Mouse (Mus musculus) midbrain, embryonic 11.5 days (tissue): ENCODE data around the gene Gm13277. TPM values are rescaled to one million over a fixed set of nuclear protein-coding genes. Genes with fewer than 3 reads are reported as not detected.
"Not testable (repeated sequence)": the region's sequence is repeated elsewhere in the genome, so short reads cannot be mapped to it uniquely, and the experiment has no call there.

ENCODE experiments used
- ATAC-seq: fragments of 200-750 bp; cut with Nextera tagmentation; 2 replicates; pipeline ENCODE4 v1.8.0; 2017; ENCODE audit warnings: moderate TSS enrichment, moderate library complexity; ENCODE audit not compliant: low FRiP score
- DNase-seq: peaks from one replicate; pipeline ENCODE4 v3.0.0; 2015; ENCODE audit warnings: low spot score; ENCODE audit errors: missing footprints
- H3K27ac ChIP-seq: fragments of 300-500 bp; sonication (generic); 2 replicates; pipeline ENCODE4 v1.5.1; 2014; ENCODE audit warnings: low read depth, low read length
- H3K27me3 ChIP-seq: fragments of 300-500 bp; sonication (generic); 2 replicates; pipeline ENCODE4 v1.6.1; 2014; ENCODE audit warnings: mild to moderate bottlenecking, low read length, moderate library complexity, mixed read lengths; ENCODE audit not compliant: control insufficient read depth, insufficient read depth
- H3K36me3 ChIP-seq: fragments of 300-500 bp; sonication (generic); 2 replicates; pipeline ENCODE4 v1.6.1; 2014; ENCODE audit warnings: mild to moderate bottlenecking, low read length, moderate library complexity, mixed read lengths; ENCODE audit not compliant: control insufficient read depth, insufficient read depth
- H3K4me1 ChIP-seq: fragments of 300-500 bp; sonication (generic); 2 replicates; pipeline ENCODE4 v1.6.1; 2014; ENCODE audit warnings: low read length; ENCODE audit not compliant: control insufficient read depth, insufficient read depth
- H3K4me2 ChIP-seq: fragments of 300-500 bp; sonication (generic); 2 replicates; pipeline ENCODE4 v1.6.1; 2014; ENCODE audit warnings: mild to moderate bottlenecking, moderate library complexity
- H3K4me3 ChIP-seq: fragments of 300-500 bp; sonication (generic); 2 replicates; pipeline ENCODE4 v1.5.1; 2014; ENCODE audit warnings: low read depth, low read length
- H3K9ac ChIP-seq: fragments of 300-500 bp; sonication (generic); 2 replicates; pipeline ENCODE4 v1.6.1; 2014; ENCODE audit warnings: low read length
- H3K9me3 ChIP-seq: fragments of 300-500 bp; sonication (generic); 2 replicates; pipeline ENCODE4 v1.6.1; 2016; ENCODE audit warnings: low read length; ENCODE audit not compliant: control insufficient read depth
- whole genome bisulfite sequencing: fragments of 180-500 bp; shearing (Covaris S2); extraction: QIAGEN DNeasy Blood & Tissue Kit; methylation state at CpG from one replicate; pipeline ENCODE4 v1.1.7; 2014; 5-methylcytosine and 5-hydroxymethylcytosine counted together
- polyA plus RNA-seq: library from polyadenylated mRNA; unstranded; fragments of >200 nt; fragmentation: Nextera tagmentation; extraction: Ambion mirVana; gene quantifications from 2 replicates; pipeline ENCODE4 v1.2.1, GENCODE M21; 2014

Gm13277 gene
- polyA plus RNA-seq, 1 experiment from 2014 or later, result not detected

DNA sequence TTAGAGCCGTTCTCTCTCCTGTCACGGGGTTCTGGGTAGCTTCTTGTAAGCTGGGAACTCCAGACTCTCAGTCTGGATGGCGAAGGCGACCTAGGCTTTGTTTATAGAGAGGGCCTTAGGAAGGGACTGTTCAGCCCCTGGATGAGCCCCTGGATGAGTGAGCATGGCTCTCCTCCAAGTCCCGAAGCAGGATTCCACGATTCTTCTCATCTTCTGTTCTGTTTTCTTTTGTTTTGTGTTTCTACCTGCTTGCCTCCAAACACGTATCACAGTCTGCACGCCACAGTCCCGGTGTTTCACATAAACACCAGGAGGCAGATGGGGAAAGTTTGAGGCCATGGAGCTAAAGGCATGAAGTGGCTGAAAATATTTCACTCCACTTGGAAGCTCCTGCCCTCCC lies 29.7 kb upstream of the Gm13277 start:
- not testable (repeated sequence) for H3K4me1 ChIP-seq, ATAC-seq, H3K27me3 ChIP-seq, H3K4me3 ChIP-seq, H3K4me2 ChIP-seq, H3K36me3 ChIP-seq, H3K9ac ChIP-seq, H3K9me3 ChIP-seq, DNase-seq, H3K27ac ChIP-seq
- 89% methylated on average over 9 of the region's 9 CpGs for WGBS

- not testable (repeated sequence) for H3K27ac ChIP-seq, H3K4me1 ChIP-seq, H3K9me3 ChIP-seq, DNase-seq, ATAC-seq, H3K9ac ChIP-seq, H3K27me3 ChIP-seq, H3K36me3 ChIP-seq, H3K4me3 ChIP-seq
- WGBS, result 20% methylated on average over 8 of the region's 14 CpGs
- H3K4me2 ChIP-seq, result peak within 1 kb of the TSS; percentile 35
These were observed 28.7 kb upstream of the Gm13277 start, which contains the start of gene Gm13283 for GRCm38 (mm10) chr4:88759610-88760268. Gene Gm13283 (plus strand): TSS chr4:88760119.

DNA sequence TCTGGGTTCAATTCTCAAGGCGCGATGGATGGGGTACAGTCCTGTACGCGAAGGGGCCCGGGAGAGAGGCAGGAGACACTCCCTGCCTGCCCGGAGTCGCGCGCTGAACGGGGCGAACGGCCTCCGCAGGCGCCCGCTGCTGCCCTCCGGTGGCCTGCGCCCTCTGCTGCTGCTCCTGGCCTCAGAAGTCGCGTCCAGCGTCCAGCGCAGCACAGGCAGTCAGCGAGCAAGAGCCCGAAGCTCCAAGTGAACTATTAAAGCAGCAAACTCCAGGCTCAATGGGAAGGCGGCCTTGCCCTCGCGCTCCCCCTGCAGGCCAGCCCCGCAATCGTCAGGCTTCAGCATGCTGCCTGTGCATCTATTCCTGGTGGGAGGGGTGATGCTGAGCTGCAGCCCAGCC lies 28.0 kb upstream of the Gm13277 start:
- not testable (repeated sequence) for H3K4me3 ChIP-seq, H3K27ac ChIP-seq, H3K36me3 ChIP-seq, ATAC-seq, H3K9ac ChIP-seq, H3K9me3 ChIP-seq, H3K27me3 ChIP-seq, H3K4me1 ChIP-seq
- H3K4me2 ChIP-seq, result peak overlapping the region; percentile 35
- 0% methylated on average over 19 of the region's 28 CpGs for WGBS
- DNase-seq, result peak; percentile 87

DNA sequence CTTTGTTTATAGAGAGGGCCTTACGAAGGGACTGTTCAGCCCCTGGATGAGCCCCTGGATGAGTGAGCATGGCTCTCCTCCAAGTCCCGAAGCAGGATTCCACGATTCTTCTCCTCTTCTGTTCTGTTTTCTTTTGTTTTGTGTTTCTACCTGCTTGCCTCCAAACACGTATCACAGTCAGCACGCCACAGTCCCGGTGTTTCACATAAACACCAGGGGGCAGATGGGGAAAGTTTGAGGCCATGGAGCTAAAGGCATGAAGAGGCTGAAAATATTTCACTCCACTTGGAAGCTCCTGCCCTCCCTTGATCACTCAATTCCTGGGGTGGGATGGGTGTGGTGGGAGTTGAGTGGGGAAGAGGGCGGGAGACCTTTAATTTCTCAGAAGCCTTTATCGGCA lies 26.7 kb upstream of the Gm13277 start:
- not testable (repeated sequence) for H3K4me1 ChIP-seq, H3K4me2 ChIP-seq, ATAC-seq, H3K27ac ChIP-seq, H3K9ac ChIP-seq, DNase-seq, H3K9me3 ChIP-seq, H3K27me3 ChIP-seq, H3K4me3 ChIP-seq, H3K36me3 ChIP-seq
- WGBS, result 71% methylated on average over 6 of the region's 8 CpGs

- DNase-seq, H3K36me3 ChIP-seq, H3K4me1 ChIP-seq, H3K4me3 ChIP-seq, ATAC-seq, H3K4me2 ChIP-seq, H3K27me3 ChIP-seq, H3K9ac ChIP-seq, H3K9me3 ChIP-seq, H3K27ac ChIP-seq: not testable (repeated sequence)
- WGBS, result 62% methylated on average over 8 of the region's 9 CpGs
These were observed 26.1 kb upstream of the Gm13277 start for GRCm38 (mm10) chr4:88762341-88762740.

DNA sequence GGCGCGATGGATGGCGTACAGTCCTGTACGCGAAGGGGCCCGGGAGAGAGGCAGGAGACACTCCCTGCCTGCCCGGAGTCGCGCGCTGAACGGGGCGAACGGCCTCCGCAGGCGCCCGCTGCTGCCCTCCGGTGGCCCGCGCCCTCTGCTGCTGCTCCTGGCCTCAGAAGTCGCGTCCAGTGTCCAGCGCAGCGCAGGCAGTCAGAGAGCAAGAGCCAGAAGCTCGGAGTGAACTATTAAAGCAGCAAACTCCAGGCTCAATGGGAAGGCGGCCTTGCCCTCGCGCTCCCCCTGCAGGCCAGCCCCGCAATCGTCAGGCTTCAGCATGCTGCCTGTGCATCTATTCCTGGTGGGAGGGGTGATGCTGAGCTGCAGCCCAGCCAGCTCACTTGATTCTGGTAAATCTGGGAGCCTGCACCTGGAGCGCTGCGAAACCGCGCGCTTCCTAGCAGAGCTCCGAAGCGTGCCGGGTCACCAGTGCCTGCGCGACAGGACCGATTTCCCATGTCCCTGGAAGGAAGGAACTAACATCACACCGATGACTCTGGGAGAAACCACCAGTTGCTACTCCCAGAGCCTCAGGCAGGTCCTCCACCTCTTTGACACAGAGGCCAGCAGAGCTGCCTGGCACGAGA lies 24.9 kb upstream of the Gm13277 start:
- H3K9me3 ChIP-seq, ATAC-seq, H3K36me3 ChIP-seq, H3K9ac ChIP-seq, H3K27ac ChIP-seq, H3K4me1 ChIP-seq, H3K27me3 ChIP-seq: not testable (repeated sequence)
- Histone ChIP-seq H3K4me2 (peak overlapping the region; percentile 32), H3K4me3 (peak overlapping the region; percentile 10; the same call in 1 of the 2 replicates)
- peak; percentile 85 for DNase-seq
- 4% methylated on average over 20 of the region's 42 CpGs for WGBS

DNA sequence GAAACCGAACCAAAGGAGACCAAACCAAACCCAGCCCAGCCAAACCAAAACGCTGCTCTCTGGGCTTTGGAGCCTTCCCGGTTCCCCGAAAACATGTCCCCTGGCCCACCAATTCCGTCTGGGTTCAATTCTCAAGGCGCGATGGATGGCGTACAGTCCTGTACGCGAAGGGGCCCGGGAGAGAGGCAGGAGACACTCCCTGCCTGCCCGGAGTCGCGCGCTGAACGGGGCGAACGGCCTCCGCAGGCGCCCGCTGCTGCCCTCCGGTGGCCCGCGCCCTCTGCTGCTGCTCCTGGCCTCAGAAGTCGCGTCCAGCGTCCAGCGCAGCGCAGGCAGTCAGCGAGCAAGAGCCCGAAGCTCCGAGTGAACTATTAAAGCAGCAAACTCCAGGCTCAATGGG lies 14.9 kb upstream of the Gm13277 start, which contains the start of gene Gm13290:
Gm13290 (plus strand) TSS at position 301 of the 400 bp plus-strand sequence.
- ATAC-seq, H3K4me3 ChIP-seq, H3K27ac ChIP-seq, H3K9ac ChIP-seq, H3K9me3 ChIP-seq, H3K4me2 ChIP-seq, H3K36me3 ChIP-seq, H3K4me1 ChIP-seq, H3K27me3 ChIP-seq, DNase-seq: not testable (repeated sequence)
- WGBS, result no CpG with 5 or more reads among the region's 32 CpGs

DNA sequence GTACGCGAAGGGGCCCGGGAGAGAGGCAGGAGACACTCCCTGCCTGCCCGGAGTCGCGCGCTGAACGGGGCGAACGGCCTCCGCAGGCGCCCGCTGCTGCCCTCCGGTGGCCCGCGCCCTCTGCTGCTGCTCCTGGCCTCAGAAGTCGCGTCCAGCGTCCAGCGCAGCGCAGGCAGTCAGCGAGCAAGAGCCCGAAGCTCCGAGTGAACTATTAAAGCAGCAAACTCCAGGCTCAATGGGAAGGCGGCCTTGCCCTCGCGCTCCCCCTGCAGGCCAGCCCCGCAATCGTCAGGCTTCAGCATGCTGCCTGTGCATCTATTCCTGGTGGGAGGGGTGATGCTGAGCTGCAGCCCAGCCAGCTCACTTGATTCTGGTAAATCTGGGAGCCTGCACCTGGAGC lies 11.8 kb upstream of the Gm13277 start, which contains the start of gene Gm13289:
Gm13289 (plus strand) TSS at position 301 of the 400 bp plus-strand sequence.
- H3K4me2 ChIP-seq, H3K9ac ChIP-seq, H3K36me3 ChIP-seq, H3K4me1 ChIP-seq, H3K9me3 ChIP-seq, ATAC-seq, H3K27ac ChIP-seq, DNase-seq, H3K27me3 ChIP-seq, H3K4me3 ChIP-seq: not testable (repeated sequence)
- WGBS, result no CpG with 5 or more reads among the region's 29 CpGs

- H3K9ac ChIP-seq, DNase-seq, H3K27me3 ChIP-seq, H3K4me1 ChIP-seq, H3K27ac ChIP-seq, H3K4me2 ChIP-seq, ATAC-seq, H3K36me3 ChIP-seq, H3K4me3 ChIP-seq, H3K9me3 ChIP-seq: not testable (repeated sequence)
- WGBS, result no CpG with 5 or more reads among the region's 29 CpGs
These were observed 8.9 kb upstream of the Gm13277 start, which contains the start of gene Gm13272 for GRCm38 (mm10) chr4:88779550-88779949. Gene Gm13272 (plus strand): TSS chr4:88779850.
